Mouse (Mus musculus): Measurements from ENCODE around the gene Mrpl12. TPM values are rescaled to one million over a fixed set of nuclear protein-coding genes. Genes with fewer than 3 reads are reported as not detected.

Mrpl12 gene
- total RNA-seq, 2 experiments from 2014 or later, result 72.6 to 75.2 TPM

GRCm38 (mm10) chr11:120467051-120467735, 17.2 kb upstream of the Mrpl12 start, which contains the start of gene Arl16:
Gene Arl16, minus strand, starts transcription at chr11:120467607.
- intact Hi-C loops (cut with DNase I), result loop anchor here (1.0 kb wide), 1 partner anchor 17 kb away; the partner anchor contains the start of gene Mrpl12
- peak; percentile 94 to 98 for DNase-seq (ENCODE audit: low spot score in 2 of 2)

DNA sequence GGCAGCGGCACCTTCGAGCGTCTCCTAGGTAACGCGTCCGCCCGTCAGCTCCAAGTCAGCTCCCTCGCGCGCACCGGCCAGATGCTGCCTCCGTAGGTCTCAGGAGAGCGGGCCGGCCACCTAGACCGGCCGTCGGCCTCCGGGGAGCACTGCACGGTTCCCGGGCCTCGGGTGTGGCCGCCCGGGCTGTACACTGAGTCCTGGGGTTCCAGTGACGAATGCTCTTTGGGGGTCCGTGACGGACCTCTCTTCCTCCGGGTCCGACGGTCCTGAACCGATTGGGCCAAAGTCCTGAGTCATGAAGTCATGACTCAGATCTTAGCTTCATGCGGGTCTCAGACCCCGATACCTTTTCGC, 16.7 kb upstream of the Mrpl12 start:
- no peak for DNase-seq (ENCODE audit: low spot score in 2 of 2)
- intact Hi-C loops (cut with DNase I), result loop anchor here (1.0 kb wide), 1 partner anchor 17 kb away; the partner anchor contains the start of gene Mrpl12

DNA sequence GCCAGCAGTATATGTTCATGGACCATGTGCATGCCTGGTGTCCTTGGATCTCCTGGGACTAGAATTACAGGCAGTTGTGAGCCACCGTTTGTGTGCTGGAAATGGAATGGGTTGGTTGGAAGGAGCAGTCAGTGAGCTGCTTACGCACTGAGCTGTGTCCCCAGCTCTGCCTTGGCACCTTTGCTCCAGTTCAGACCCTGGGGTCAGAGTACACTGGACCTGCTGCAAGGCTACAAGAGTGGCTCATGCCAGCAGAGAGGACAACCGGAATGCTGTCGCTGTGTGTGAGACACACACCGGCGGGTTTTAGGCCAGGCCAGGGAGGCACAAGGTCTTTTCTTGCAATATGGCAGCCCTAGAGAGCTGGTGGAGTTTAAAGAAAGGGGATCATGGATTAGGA, 12.4 kb upstream of the Mrpl12 start:
- no peak for DNase-seq (ENCODE audit: low spot score in 2 of 2)
- intact Hi-C loops (cut with DNase I), result no loop called here

GRCm38 (mm10) chr11:120483448-120483934, 922 bp upstream of the Mrpl12 start:
- DNase-seq (ENCODE audit: low spot score in 2 of 2), result no peak
- intact Hi-C loops (cut with DNase I), result no loop called here

GRCm38 (mm10) chr11:120485251-120485650, 838 bp downstream of the Mrpl12 start:
- DNase-seq (ENCODE audit: low spot score in 2 of 2), result no peak
- intact Hi-C loops (cut with DNase I), result no loop called here

DNA sequence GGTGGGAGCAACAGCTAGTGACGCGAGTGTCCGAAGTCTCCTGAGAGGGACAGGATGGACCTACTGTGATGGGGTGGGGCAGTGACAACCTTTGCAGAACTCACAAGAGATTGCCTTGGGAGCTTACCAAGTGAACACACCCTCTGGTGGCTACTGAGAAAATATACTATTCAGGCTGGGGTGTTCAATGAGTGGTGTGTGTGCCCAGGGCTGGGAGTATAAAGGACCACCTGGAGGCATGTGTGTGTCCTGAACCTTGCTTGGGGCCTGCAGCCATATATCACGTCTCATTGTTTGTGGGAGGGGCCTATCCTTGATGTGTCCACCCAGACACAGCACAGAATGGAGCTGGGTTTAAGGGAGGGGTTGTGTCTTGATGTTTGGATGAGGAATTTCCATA, 4.1 kb downstream of the Mrpl12 start:
- intact Hi-C loops (cut with DNase I), result loop anchor here (2.0 kb wide), 1 partner anchor 124 kb away; no protein-coding TSS in a partner anchor
- no peak for DNase-seq (ENCODE audit: low spot score in 2 of 2)

DNA sequence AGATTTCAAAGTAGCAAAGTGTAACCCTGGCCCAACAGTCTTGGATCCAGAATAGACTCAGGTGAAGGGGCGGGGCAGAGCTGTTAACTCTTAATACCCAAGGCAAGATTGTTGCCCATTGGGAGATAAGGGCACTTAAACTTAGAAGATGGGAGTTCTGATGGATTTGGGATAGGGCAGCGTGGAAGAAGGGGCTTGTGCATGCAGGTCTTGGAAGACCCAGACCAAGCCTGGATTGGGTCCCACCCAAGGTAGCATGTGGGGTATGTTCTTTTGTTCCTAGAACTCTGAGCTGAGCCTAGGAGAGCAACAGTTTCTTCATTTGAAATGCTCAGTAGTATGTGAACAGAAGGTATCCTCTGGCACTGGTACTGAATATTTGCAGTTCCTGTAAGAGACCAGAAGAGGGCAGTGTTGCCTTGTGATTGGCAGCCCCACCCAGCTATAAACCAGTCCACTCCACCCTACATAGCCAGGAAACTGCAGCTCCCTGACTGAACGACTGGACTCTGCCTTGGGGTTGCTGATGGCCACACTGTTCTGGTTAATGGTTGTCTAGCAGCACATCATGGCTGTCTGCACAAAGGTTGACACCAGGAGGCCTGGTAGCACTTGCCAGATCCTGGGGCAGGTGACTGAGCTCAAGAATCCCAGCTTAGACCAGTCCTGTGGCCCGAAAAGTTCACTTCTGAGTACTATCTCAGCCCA, 4.8 kb downstream of the Mrpl12 start:
- DNase-seq (ENCODE audit: low spot score in 2 of 2), result peak; percentile 63 to 79
- intact Hi-C loops (cut with DNase I), result loop anchor here (2.0 kb wide), 1 partner anchor 124 kb away; no protein-coding TSS in a partner anchor

DNA sequence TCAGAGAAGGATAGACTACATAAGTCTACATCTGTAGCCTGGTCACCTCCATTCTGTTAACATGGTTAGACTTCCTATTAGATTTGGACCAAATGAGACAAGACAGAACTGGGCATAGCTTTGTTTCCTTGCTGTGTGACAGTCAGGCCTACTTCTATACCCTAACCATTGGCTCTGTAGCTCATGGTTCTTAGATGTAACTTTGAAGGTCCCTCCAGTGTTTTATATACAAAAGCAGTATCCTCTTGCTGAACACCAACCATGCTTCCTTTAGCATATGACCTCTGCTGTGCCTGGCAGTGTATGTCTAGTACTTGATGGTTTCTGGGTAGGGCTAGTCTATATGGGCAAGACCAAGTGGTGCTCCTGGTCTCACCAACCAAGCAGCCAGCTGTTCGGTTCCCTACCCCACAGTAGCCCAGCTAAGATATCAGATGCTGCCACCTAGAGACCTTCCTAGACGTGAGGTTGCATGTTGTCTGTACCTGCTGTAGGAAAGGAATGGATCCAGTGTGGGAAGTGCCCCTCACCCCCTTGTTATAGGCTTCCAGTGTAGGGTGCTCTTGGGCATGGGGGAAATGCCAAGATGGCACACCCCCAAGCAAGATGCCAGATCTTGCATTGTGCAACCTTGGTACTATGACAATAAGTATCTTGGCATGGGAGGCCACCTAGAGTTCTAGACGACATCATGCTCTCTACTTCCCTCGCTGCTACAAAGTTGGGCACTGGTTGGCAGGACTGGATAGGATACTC, 6.1 kb downstream of the Mrpl12 start:
- no peak for DNase-seq (ENCODE audit: low spot score in 2 of 2)
- intact Hi-C loops (cut with DNase I), result no loop called here

DNA sequence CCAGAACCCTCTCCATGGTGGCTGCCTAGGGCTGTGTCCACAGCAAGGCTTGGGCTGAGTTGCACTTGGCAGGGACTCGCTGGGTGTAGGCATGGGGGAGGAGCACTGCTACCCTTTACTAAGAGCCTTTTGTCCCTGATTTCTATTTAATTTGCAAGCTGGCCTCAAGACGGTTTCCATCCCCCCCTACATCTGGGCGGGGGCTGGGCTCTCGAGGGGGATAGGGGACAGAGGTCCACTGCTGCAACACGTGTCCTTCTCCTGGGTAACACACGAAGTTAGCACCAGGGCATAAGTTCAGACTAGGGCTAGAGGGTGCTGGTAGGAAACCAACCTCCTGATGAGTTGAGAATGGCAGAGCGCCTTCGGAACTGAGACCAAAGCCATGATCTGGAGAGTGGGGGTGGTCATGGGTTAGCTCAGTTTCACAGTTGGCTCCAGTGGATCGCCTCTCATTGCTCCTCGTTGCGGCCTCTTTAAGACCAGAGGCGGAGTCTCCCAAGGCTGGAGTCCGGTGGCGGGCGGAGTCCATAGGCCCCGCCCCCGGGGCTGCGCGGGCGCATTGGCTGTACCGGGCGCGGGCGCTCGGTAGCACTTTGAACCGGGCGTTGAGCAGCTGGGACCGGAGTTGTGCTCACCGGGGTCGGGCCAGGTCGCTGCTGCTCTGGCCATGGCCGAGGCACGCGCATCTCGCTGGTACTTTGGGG, 7.1 kb downstream of the Mrpl12 start, which contains the start of gene Slc25a10:
TSS of gene Slc25a10 (plus strand) at position 524 of the 707 bp plus-strand sequence.
- peak; percentile 90 to 91 for DNase-seq (ENCODE audit: low spot score in 2 of 2)
- intact Hi-C loops (cut with DNase I), result no loop called here

DNA sequence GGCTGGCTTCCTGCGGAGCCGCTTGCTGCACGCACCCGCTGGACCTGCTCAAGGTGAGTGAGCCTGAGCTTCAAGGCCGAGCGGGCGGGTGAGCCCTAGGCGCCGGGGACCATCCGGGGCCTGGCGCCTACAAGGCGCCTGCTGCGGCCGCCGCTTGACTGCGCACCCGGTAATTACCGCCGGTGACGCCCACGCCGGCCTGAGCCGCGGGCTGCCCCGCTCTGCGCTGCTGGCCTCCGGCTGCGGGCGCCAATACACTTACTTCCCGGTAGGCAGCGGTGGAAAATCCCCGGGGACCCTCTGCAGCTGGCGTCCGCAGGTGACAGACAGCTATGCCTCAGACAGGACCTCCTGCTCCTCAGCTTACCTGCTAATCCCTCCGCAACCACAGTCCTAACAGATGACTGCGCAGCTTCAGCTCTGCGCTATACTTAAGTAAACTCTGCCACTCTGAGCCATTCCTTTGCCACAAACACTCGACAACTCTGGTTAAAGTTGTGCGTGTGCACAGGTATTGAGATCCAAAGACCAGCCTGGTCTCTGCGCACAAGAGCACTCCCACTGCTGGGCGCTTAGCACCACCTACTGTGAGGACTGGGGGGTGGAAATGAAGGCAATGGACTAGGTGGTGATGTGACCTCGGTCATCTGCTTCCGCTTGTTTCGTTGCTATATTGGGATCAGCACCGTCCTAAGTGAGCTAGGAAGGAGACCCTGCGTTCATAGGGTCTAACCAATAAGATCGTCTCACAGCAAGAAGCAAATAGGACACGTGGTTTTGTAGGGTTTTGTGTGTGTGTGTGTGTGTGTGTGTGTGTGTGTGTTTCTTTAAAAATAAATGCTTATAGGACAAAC, 7.8 kb downstream of the Mrpl12 start:
- DNase-seq (ENCODE audit: low spot score in 2 of 2), result peak; percentile 28 to 40
- intact Hi-C loops (cut with DNase I), result no loop called here

DNA sequence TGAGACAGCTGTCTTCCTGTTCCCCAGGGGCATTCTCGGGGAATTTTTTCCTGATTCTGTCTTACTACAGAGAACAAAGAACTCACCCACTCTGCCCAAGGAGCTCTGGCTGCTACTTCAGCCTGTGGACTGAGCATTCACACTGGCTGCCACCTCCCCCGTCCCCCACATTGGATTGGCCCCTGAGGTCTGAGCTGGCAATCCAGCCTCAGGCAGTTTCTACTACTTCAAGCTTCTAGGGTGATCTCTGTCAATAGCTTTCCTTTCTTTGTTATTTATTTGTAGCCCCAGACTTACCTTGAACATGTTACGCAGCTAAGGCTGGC, 8.4 kb downstream of the Mrpl12 start:
- peak in 1 of 2 experiments; percentile 17 for DNase-seq (ENCODE audit: low spot score in 2 of 2)
- intact Hi-C loops (cut with DNase I), result no loop called here

- DNase-seq (ENCODE audit: low spot score in 2 of 2), result no peak
- intact Hi-C loops (cut with DNase I), result no loop called here
Observed at GRCm38 (mm10) chr11:120493351-120493750, 8.9 kb downstream of the Mrpl12 start.

- intact Hi-C loops (cut with DNase I), result no loop called here
- DNase-seq (ENCODE audit: low spot score in 2 of 2), result no peak
Observed at GRCm38 (mm10) chr11:120493911-120494310, 9.5 kb downstream of the Mrpl12 start.

DNA sequence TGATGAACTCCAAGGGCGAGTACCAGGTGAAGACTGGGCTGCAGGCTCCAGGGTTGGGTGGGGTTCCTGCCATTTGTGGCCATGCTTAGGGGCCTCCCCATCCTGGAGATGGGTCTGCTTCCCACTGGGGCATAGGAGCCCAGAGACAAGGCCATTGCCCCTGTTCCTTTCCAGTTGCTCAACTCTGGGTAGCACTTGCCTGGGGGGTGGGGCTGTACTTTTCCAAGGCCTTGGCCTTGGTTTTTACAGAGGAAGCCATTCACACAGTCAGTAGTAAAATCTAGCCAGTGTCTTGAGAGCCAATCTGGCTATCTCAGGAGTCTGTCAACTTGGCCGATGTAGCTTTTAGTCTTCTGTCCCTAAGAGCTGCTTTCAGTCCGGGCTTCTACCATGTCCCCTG, 13.0 kb downstream of the Mrpl12 start:
- no peak for DNase-seq (ENCODE audit: low spot score in 2 of 2)
- intact Hi-C loops (cut with DNase I), result no loop called here

DNA sequence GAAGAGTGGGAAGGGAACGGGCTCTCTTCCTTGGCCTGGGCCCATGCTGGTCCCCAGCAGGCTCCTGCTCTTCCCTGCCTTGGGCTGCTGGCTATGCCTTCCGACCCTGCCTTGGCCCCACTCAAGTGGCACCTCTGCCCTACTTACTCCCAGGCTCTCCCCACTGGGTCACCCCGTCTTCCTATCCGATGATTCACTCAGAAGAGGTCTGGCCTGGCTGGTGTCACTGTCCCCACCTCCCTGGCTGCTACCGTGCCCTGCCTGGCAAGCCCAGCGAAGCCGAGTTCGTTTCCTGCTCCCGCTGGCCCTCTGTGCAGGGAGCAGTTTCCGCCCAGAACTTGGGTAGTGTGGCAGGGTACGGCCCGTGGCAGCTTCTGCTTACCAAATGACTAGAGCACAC, 13.8 kb downstream of the Mrpl12 start:
- intact Hi-C loops (cut with DNase I), result no loop called here
- no peak for DNase-seq (ENCODE audit: low spot score in 2 of 2)

- DNase-seq (ENCODE audit: low spot score in 2 of 2), result no peak
- intact Hi-C loops (cut with DNase I), result no loop called here
Observed at GRCm38 (mm10) chr11:120498891-120499290, 14.5 kb downstream of the Mrpl12 start.

GRCm38 (mm10) chr11:120499894-120500293, 15.5 kb downstream of the Mrpl12 start:
- DNase-seq (ENCODE audit: low spot score in 2 of 2), result no peak
- intact Hi-C loops (cut with DNase I), result no loop called here

- no peak for DNase-seq (ENCODE audit: low spot score in 2 of 2)
- intact Hi-C loops (cut with DNase I), result no loop called here
Observed at GRCm38 (mm10) chr11:120500357-120500756, 15.9 kb downstream of the Mrpl12 start.

- no peak for DNase-seq (ENCODE audit: low spot score in 2 of 2)
- intact Hi-C loops (cut with DNase I), result no loop called here
Observed at GRCm38 (mm10) chr11:120501018-120501417, 16.6 kb downstream of the Mrpl12 start.
